Mouse (Mus musculus): ENCODE measurements around the gene Antxr2. TPM values are rescaled to one million over a fixed set of nuclear protein-coding genes. Genes with fewer than 3 reads are reported as not detected.

The Antxr2 gene
- polyA plus RNA-seq, 1 experiment from 2014 or later, result 13.3 TPM

DNA sequence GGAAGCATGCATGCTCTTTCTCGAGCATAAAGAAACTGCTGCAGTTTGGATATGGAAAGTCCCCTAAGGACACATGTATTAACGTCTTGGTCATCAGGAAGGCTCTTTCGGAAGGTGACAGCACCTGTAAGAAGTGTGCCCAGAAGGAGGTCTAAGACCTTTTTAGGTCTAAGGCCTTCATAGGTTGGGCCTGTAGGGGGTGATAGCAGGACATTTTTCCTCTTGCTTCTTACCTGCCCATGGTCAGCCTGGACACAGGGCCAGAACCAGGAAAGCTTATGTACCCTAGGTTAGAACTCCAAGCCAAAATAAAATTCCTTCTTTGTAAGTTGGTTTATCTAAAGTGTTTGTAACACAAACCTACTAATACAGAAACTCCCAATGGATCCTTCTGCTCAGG lies 83.6 kb downstream of the Antxr2 start:
- no peak overlapping the region for H3K4me3 ChIP-seq
- H3K36me3 ChIP-seq, result peaks cover 15% of the 10 kb centered on the region
- WGBS, result 78% methylated on average over 3 of the region's 3 CpGs
- H3K27me3 ChIP-seq (ENCODE audit: low read depth, poor library complexity, severe bottlenecking), result no peaks in the 10 kb centered on the region
- no peaks in the 10 kb centered on the region for H3K4me1 ChIP-seq
- no peak overlapping the region for H3K27ac ChIP-seq (replicated peaks)
- no peak for DNase-seq (ENCODE audit: low spot score)
- no peaks in the 10 kb centered on the region for H3K9me3 ChIP-seq (replicated peaks)

DNA sequence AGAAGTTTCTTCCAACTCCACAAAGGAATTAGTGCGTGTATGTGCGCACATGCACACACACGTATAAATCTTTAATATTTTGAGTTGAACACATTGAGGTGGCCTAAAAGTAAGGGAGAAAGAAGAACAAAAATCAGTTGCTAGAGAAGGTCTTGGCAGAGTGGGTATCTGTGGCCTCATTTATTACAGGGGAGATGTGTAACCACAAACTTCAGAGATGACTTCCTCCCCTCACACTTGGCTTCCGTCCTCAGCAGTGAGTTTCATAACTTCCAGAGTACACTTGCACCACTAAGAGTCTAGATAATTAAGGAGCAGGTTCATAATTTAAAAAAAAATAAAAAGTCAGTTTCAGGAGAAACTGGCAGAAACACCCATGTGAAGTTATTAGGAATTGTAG lies 84.6 kb downstream of the Antxr2 start:
- no peaks in the 10 kb centered on the region for H3K9me3 ChIP-seq (replicated peaks)
- 95% methylated on average over 4 of the region's 4 CpGs for WGBS

DNA sequence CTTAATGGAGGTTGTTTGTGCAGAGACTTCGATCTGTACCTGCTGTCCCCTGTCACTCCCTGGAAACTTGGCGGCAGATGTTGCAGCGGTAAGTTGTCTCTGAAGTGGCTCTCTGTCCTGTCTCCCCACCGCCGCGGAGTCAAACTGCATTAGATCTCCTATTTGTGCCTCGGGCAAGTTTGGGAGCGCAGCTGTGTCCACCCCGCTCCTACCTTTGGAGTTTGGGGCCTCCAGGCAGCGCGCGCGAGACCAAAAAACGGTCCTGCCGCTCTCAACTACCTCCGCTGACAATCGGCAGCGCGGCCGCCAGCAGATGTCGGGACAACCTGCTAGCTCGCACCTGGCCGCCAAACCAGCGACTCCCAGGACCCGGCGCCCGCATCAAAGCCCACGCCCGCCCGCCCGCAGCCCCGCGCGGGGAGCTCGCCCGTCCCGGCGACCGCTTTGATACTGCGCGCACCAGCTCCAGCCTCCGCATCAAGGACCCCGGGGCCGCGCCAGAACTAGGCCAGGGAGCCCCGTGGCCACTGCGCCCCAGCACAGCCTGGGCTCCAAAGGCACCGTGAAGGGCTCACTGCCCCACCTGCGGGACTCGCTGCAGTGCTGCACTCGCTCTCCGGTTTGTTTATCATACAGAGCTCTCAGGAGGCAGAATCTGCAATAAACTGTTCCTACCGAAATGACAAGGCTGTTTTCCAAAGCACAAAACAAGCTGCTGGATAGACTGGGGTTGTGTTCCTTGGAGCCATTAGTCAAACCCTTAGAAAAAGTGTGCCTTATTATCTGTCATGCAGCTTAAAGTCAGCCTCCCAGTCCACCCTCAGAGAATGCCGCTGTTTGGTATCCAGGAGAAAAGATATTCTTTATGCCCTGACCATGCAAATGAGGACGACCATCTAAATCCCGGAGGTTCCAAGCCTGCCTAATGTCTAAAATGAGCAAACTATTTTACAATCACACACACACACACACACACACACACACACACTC lies 95.4 kb downstream of the Antxr2 start:
- WGBS, result 3% methylated on average over 56 of the region's 56 CpGs
- peak overlapping the region; percentile 72; the same call in 1 of the 2 replicates for H3K27ac ChIP-seq (replicated peaks)

More for the DNA sequence above, 84.6 kb downstream of the Antxr2 start:
- no peak overlapping the region for H3K27ac ChIP-seq (replicated peaks)
- no peak overlapping the region for H3K4me3 ChIP-seq
- DNase-seq (ENCODE audit: low spot score), result no peak
- H3K4me1 ChIP-seq, result no peaks in the 10 kb centered on the region
- H3K27me3 ChIP-seq (ENCODE audit: low read depth, poor library complexity, severe bottlenecking), result no peaks in the 10 kb centered on the region
- peaks cover 18% of the 10 kb centered on the region for H3K36me3 ChIP-seq

DNA sequence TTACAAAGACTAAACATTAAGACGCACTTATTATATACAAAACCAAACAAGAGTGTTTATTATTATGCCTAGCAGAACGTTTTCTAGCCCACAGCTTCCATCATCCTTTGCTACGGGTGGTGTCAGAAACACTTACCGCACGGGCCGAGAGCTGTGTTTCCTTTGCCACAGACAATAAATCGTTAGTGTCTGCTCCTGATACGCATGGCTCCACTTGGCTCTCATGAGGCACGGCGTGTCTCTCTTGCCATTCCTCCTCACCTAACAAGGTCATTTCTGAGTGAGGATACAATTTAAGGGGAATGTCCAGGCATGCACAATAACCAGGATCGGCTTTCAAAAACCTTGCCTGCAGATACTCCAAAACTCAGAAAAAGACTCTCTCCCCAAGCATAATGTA lies 113.2 kb downstream of the Antxr2 start:
- Histone ChIP-seq H3K27me3 (ENCODE audit: low read depth, poor library complexity, severe bottlenecking) (no peaks in the 10 kb centered on the region), H3K4me1 (peaks cover 6% of the 10 kb centered on the region; the same call in 1 of the 2 replicates), H3K9me3 (replicated peaks) (no peaks in the 10 kb centered on the region), H3K4me3 (no peak overlapping the region), H3K36me3 (no peaks in the 10 kb centered on the region), H3K27ac (replicated peaks) (no peak overlapping the region)
- WGBS, result 90% methylated on average over 11 of the region's 11 CpGs
- no peak for DNase-seq (ENCODE audit: low spot score)

More for the DNA sequence above, 95.4 kb downstream of the Antxr2 start:
- H3K27me3 ChIP-seq (ENCODE audit: low read depth, poor library complexity, severe bottlenecking), result peaks cover 27% of the 10 kb centered on the region
- H3K4me1 ChIP-seq, result peaks cover 10% of the 10 kb centered on the region
- peak; percentile 50 for DNase-seq (ENCODE audit: low spot score)
- H3K36me3 ChIP-seq, result 0 out of 2 replicates have a peak, but pooled peaks cover 3% of the 10 kb centered on the region
- H3K4me3 ChIP-seq, result peak overlapping the region; percentile 68
- H3K9me3 ChIP-seq (replicated peaks), result no peaks in the 10 kb centered on the region

DNA sequence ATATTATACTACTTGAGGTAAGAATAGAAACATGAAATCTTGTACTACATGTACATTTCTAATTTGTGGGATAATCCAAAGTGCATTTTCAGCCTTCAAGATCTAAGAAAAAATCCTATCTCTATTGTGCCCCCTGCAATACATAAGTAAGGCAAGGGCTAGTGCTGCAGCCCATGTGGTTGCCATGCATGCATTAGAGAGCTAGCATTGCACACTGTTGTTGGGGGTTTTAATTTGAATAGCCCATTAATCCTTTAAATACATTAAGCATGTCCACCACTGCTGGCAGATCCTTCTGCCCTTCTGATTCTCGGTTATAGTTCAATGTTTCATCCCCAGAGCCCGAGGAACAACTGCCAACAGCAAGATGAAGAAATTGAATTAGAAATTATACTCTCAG lies 116.0 kb downstream of the Antxr2 start:
- DNase-seq (ENCODE audit: low spot score), result no peak
- 69% methylated on average over 2 of the region's 2 CpGs for WGBS
- Histone ChIP-seq H3K27ac (replicated peaks) (no peak overlapping the region), H3K4me3 (no peak overlapping the region), H3K4me1 (peaks cover 6% of the 10 kb centered on the region; the same call in 1 of the 2 replicates), H3K27me3 (ENCODE audit: low read depth, poor library complexity, severe bottlenecking) (no peaks in the 10 kb centered on the region), H3K36me3 (no peaks in the 10 kb centered on the region), H3K9me3 (replicated peaks) (no peaks in the 10 kb centered on the region)

DNA sequence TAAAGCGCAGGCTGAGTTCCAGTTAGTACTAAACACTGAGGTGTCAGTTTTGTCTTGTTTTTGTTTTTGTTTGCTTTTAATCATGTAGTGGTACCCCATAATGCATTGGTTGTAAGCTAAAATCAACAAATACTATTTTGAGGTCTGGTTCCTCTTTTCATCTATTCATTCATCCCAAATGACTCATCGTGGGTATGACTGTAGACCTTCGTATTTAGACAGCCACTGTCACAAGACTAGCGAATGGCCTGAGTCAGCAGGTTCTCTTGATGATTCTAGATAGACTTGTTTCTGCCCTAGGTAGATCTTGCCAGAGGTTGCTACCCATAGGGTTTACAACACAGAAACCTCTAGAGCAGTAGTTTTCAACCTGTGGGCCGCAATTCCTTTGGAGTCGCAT lies 116.9 kb downstream of the Antxr2 start:
- Histone ChIP-seq H3K9me3 (replicated peaks) (no peaks in the 10 kb centered on the region), H3K4me3 (no peak overlapping the region), H3K4me1 (peaks cover 6% of the 10 kb centered on the region; the same call in 1 of the 2 replicates), H3K27me3 (ENCODE audit: low read depth, poor library complexity, severe bottlenecking) (no peaks in the 10 kb centered on the region), H3K27ac (replicated peaks) (no peak overlapping the region), H3K36me3 (no peaks in the 10 kb centered on the region)
- DNase-seq (ENCODE audit: low spot score), result no peak
- 94% methylated on average over 6 of the region's 6 CpGs for WGBS

DNA sequence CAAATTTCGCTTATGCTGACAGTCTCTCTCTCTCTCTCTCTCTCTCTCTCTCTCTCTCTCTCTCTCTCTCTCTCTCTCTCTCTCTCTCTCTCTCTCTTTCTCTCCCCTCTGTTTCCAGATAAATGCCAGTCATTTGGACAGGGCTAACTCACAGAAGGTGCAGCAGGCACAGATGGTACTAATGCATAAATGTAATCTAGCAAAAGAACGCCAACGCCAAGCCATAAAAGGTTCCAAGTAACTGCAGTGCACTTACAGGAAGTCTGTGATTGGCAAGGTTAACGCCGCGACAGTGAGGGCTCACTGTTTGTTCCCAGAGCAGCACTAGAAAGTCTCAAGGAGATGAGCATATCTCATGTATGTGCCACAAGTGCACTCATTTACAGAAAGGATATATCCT lies 123.4 kb downstream of the Antxr2 start:
- Histone ChIP-seq H3K36me3 (no peaks in the 10 kb centered on the region), H3K4me1 (no peaks in the 10 kb centered on the region), H3K9me3 (replicated peaks) (no peaks in the 10 kb centered on the region), H3K27ac (replicated peaks) (no peak overlapping the region), H3K27me3 (ENCODE audit: low read depth, poor library complexity, severe bottlenecking) (no peaks in the 10 kb centered on the region), H3K4me3 (no peak overlapping the region)
- DNase-seq (ENCODE audit: low spot score), result no peak
- WGBS, result 86% methylated on average over 6 of the region's 6 CpGs

DNA sequence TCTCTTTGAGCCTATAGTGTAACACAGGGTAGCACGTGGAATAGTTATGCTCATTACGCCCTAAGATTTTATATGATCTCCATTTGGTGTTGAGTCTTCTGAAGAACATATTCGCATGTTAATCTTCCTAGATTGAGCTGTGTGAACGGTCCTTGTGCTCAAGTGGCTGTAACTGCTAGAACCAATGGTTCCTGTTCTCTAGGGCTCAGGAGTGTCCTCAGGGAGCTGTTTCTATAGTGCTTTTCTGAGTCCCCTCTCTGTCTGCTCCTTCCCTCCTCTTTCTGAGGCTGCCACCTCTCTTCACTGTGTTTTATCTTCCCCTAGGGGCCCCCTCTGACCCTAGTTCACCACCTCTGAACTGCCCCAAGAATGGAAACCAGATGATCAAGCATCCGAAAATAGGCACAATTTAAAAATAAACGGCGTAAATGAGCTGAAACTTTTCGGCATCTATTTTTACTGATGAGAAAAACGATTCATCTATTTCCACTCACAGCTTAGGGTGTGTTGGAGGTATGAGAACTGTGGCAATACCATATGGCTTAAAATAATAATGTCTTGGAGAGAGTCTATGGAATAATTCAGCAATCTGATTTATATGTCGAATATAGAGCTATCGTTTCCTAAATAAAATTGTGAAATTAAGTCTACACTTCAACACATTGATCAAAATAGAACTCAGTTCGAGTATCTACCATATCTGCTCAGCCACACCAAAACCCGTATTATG lies 124.1 kb downstream of the Antxr2 start:
- H3K27ac ChIP-seq (replicated peaks), result no peak overlapping the region
- 84% methylated on average over 13 of the region's 13 CpGs for WGBS
- no peaks in the 10 kb centered on the region for H3K27me3 ChIP-seq (ENCODE audit: low read depth, poor library complexity, severe bottlenecking)
- no peaks in the 10 kb centered on the region for H3K36me3 ChIP-seq
- no peaks in the 10 kb centered on the region for H3K9me3 ChIP-seq (replicated peaks)
- no peak overlapping the region for H3K4me3 ChIP-seq
- no peaks in the 10 kb centered on the region for H3K4me1 ChIP-seq
- no peak for DNase-seq (ENCODE audit: low spot score)

DNA sequence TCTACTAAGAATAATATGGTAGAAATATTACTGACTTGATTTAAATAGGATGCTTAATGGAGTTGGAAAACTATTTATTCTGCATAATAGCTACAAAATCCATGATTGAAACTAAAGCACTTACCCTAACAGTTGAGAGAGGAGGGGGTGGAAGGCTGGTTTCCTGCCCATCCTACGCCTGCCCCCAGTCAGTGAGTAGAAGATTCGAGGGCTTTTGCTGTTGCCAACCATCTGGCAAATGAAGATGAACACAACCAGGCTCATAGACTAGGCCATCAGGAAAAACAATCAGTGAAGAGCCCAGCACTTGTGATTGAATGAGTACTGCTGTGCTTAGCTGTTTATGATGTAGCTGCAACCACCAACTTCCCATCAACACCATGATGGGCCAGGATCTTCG lies 125.0 kb downstream of the Antxr2 start:
- H3K4me3 ChIP-seq, result no peak overlapping the region
- no peaks in the 10 kb centered on the region for H3K36me3 ChIP-seq
- H3K27me3 ChIP-seq (ENCODE audit: low read depth, poor library complexity, severe bottlenecking), result no peaks in the 10 kb centered on the region
- 89% methylated on average over 3 of the region's 3 CpGs for WGBS
- no peak overlapping the region for H3K27ac ChIP-seq (replicated peaks)
- no peak for DNase-seq (ENCODE audit: low spot score)
- H3K9me3 ChIP-seq (replicated peaks), result no peaks in the 10 kb centered on the region
- H3K4me1 ChIP-seq, result no peaks in the 10 kb centered on the region

DNA sequence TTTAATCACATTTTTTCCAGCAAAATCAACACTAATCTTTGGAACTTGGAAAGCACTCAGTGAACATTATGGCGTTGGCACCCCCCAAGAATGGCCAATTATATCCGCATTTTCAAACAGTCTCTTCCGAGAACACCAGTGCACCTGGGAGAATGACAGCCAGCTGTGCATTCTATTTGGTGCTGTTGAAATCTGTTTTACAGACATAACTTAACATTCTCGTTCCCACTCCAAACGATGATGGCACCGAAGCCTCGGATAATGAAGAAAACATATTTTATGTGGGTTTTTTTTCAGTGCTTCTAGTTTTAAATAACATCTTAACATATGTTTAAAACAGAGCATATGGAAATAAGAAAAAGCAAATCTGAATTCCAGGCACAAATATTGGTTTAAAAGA lies 129.7 kb downstream of the Antxr2 start:
- no peak for DNase-seq (ENCODE audit: low spot score)
- no peak overlapping the region for H3K27ac ChIP-seq (replicated peaks)
- H3K27me3 ChIP-seq (ENCODE audit: low read depth, poor library complexity, severe bottlenecking), result no peaks in the 10 kb centered on the region
- no peak overlapping the region for H3K4me3 ChIP-seq
- no peaks in the 10 kb centered on the region for H3K36me3 ChIP-seq
- 96% methylated on average over 7 of the region's 7 CpGs for WGBS
- H3K4me1 ChIP-seq, result no peaks in the 10 kb centered on the region
- no peaks in the 10 kb centered on the region for H3K9me3 ChIP-seq (replicated peaks)

DNA sequence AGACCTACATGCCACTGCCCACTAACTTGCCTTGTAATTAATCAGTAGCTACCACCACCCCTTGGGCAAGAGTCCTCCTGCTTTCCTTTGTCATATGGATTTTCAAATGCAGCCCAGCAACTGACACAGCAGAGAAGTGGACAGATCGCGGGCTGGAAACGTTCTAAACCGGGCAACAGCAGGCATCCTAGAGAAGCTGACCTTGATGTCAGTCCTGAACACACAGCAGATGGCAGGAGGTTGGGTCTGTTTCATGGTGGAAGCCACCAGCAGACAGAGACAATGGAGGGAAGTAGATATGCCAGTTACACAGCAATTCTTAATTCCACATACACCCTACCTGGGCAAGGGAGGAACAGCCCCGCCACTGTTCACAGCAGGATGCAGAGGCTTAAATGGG lies 131.5 kb downstream of the Antxr2 start:
- Histone ChIP-seq H3K4me1 (no peaks in the 10 kb centered on the region), H3K27ac (replicated peaks) (no peak overlapping the region), H3K27me3 (ENCODE audit: low read depth, poor library complexity, severe bottlenecking) (no peaks in the 10 kb centered on the region), H3K9me3 (replicated peaks) (no peaks in the 10 kb centered on the region; the same call in 1 of the 2 replicates), H3K4me3 (no peak overlapping the region), H3K36me3 (no peaks in the 10 kb centered on the region)
- 88% methylated on average over 5 of the region's 5 CpGs for WGBS
- no peak for DNase-seq (ENCODE audit: low spot score)

DNA sequence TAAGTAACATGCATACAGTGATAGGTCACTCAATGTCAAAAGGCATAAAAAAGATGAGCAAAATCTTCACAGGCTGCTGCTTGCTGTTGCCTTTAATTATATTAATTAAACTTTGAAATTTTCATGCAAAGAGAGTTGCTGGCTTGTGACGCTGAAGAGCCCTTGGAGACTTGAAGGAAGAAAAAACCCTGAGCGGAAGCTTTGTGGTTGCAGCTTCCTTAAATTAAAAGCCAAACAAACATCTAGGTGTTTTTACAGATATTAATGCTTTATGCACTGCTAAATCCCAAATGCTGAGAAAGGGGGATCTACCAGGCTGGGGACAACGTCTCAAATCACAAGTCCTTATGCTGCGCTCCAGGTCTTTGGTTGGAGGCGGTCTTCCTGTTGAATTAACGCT lies 145.4 kb downstream of the Antxr2 start:
- Histone ChIP-seq H3K4me3 (no peak overlapping the region), H3K27me3 (ENCODE audit: low read depth, poor library complexity, severe bottlenecking) (no peaks in the 10 kb centered on the region), H3K4me1 (0 out of 2 replicates have a peak, but pooled peaks cover 2% of the 10 kb centered on the region), H3K9me3 (replicated peaks) (no peaks in the 10 kb centered on the region), H3K36me3 (peaks cover 25% of the 10 kb centered on the region), H3K27ac (replicated peaks) (no peak overlapping the region)
- DNase-seq (ENCODE audit: low spot score), result no peak
- 94% methylated on average over 6 of the region's 6 CpGs for WGBS

DNA sequence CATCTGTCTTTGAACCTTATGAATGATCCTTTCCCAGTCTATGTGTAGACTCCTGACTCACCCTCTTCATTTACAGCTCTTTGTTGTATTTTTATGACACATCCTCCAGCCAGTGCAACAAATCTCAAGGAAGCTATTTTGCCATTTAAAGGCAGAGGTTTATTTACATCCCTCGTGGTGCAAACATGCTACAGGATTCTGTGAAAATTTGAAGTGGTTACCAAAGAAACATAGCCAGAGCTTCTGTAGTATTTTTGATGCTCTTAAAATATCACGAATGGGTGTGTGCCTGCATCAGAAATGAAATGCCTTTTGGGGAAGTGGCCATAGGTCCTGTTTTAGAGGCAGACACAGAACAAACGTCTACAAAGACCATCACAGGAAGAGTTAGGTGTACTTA lies 146.7 kb downstream of the Antxr2 start:
- Histone ChIP-seq H3K36me3 (peaks cover 25% of the 10 kb centered on the region), H3K9me3 (replicated peaks) (no peaks in the 10 kb centered on the region), H3K4me1 (0 out of 2 replicates have a peak, but pooled peaks cover 2% of the 10 kb centered on the region), H3K27me3 (ENCODE audit: low read depth, poor library complexity, severe bottlenecking) (no peaks in the 10 kb centered on the region), H3K27ac (replicated peaks) (no peak overlapping the region), H3K4me3 (no peak overlapping the region)
- 87% methylated on average over 3 of the region's 3 CpGs for WGBS
- no peak for DNase-seq (ENCODE audit: low spot score)

Measured in midbrain, embryonic 10.5 days (tissue).